Mouse (Mus musculus) bone marrow, adult 2 months (tissue): ENCODE results near the gene Gm7168.
"Not testable (repeated sequence)": the region's sequence is repeated elsewhere in the genome, so short reads cannot be mapped to it uniquely, and the experiment has no call there.

Experiments used
- CTCF ChIP-seq: fragments of 200-500 bp; IDR thresholded peaks from 2 replicates; pipeline ENCODE4 v1.5.1; 2011; ENCODE audit warnings: low read length, control low read depth; ENCODE audit not compliant: control insufficient read depth, insufficient read depth
- POLR2A ChIP-seq: fragments of 200-500 bp; IDR thresholded peaks from 2 replicates; pipeline ENCODE4 v1.6.1; 2011; ENCODE audit warnings: low read depth, mild to moderate bottlenecking, control low read depth, low read length, borderline replicate concordance; ENCODE audit not compliant: control insufficient read depth

- not testable (repeated sequence) for TF ChIP-seq CTCF, POLR2A
Observed at GRCm38 (mm10) chr17:13958129-13958528, 10.0 kb downstream of the Gm7168 start.
